Mouse (Mus musculus) thymus, adult 2 months (tissue): ENCODE measurements around the gene Lpar1. TPM values are rescaled to one million over a fixed set of nuclear protein-coding genes. Genes with fewer than 3 reads are reported as not detected.

Experiments used
- DNase-seq: peaks from one replicate; pipeline ENCODE4 v3.0.0; 2021
- H3K27ac ChIP-seq: fragments of 200-500 bp; 2 replicates; pipeline ENCODE4 v1.5.1; 2012; ENCODE audit warnings: low read length, control low read depth; ENCODE audit not compliant: control insufficient read depth, insufficient read depth
- H3K27me3 ChIP-seq: fragments of 200-500 bp; 2 replicates; pipeline ENCODE4 v1.6.1; 2012; ENCODE audit warnings: mild to moderate bottlenecking, low read length, moderate library complexity, mixed read lengths; ENCODE audit not compliant: control insufficient read depth, insufficient read depth
- H3K36me3 ChIP-seq: fragments of 200-500 bp; 2 replicates; pipeline ENCODE4 v1.6.1; 2012; ENCODE audit warnings: mild to moderate bottlenecking, low read length, moderate library complexity; ENCODE audit not compliant: control insufficient read depth, insufficient read depth
- H3K4me1 ChIP-seq: fragments of 200-500 bp; replicated peaks from 2 replicates; pipeline ENCODE4 v1.6.1; 2012; ENCODE audit warnings: low read length; ENCODE audit not compliant: control insufficient read depth, insufficient read depth
- H3K4me3 ChIP-seq: fragments of 200-500 bp; 2 replicates; pipeline ENCODE4 v1.5.1; 2012; ENCODE audit warnings: mild to moderate bottlenecking, low read length, control low read depth, moderate library complexity; ENCODE audit not compliant: control insufficient read depth, insufficient read depth
- CTCF ChIP-seq: fragments of 200-500 bp; IDR thresholded peaks from 2 replicates; pipeline ENCODE4 v1.5.1; 2012; ENCODE audit warnings: mild to moderate bottlenecking, control low read depth, low read length, moderate library complexity, borderline replicate concordance; ENCODE audit not compliant: control insufficient read depth, poor library complexity, insufficient read depth; ENCODE audit errors: extremely low read depth
- POLR2A ChIP-seq: fragments of 200-500 bp; IDR thresholded peaks from 2 replicates; pipeline ENCODE4 v1.6.1; 2012; ENCODE audit warnings: mild to moderate bottlenecking, low read length, control low read depth, moderate library complexity; ENCODE audit not compliant: control insufficient read depth, poor library complexity, insufficient read depth; ENCODE audit errors: extremely low read depth
- WGBS: fragments of 180-500 bp; shearing (Covaris S2); methylation state at CpG from one replicate; pipeline ENCODE4 v1.1.7; 2018; 5-methylcytosine and 5-hydroxymethylcytosine counted together
- polyA plus RNA-seq: library from polyadenylated mRNA; depleted of rRNA; stranded (reverse); fragments of >200 nt; gene quantifications from 2 replicates; pipeline ENCODE4 v1.2.3, GENCODE M21; 2012

Gene Lpar1
- polyA plus RNA-seq, 1 experiment: 16.6 TPM

- WGBS: 81% methylated on average over 3 of the region's 3 CpGs
- Histone ChIP-seq H3K36me3 (no peaks in the 10 kb centered on the region), H3K27ac (no peak overlapping the region), H3K27me3 (no peaks in the 10 kb centered on the region), H3K4me1 (no peaks in the 10 kb centered on the region), H3K4me3 (no peak overlapping the region)
- TF ChIP-seq POLR2A: no peak
- DNase-seq: no peak
Measured at GRCm38 (mm10) chr4:58530279-58530678, 23.4 kb downstream of the Lpar1 start.

- TF ChIP-seq CTCF: no peak
- no peak for TF ChIP-seq POLR2A
- no peak overlapping the region for H3K27ac ChIP-seq
- DNase-seq: no peak
- H3K36me3 ChIP-seq: no peaks in the 10 kb centered on the region
- no peak overlapping the region for H3K4me3 ChIP-seq
- WGBS: 92% methylated on average over 3 of the region's 3 CpGs
- H3K4me1 ChIP-seq: no peaks in the 10 kb centered on the region
- H3K27me3 ChIP-seq: no peaks in the 10 kb centered on the region
Measured at GRCm38 (mm10) chr4:58527852-58528251, 25.8 kb downstream of the Lpar1 start.

GRCm38 (mm10) chr4:58521137-58521536 lies 32.6 kb downstream of the Lpar1 start:
- Histone ChIP-seq H3K36me3 (no peaks in the 10 kb centered on the region), H3K27ac (no peak overlapping the region), H3K4me3 (no peak overlapping the region), H3K4me1 (no peaks in the 10 kb centered on the region), H3K27me3 (no peaks in the 10 kb centered on the region)
- DNase-seq: no peak
- no peak for TF ChIP-seq CTCF
- no peak for TF ChIP-seq POLR2A
- WGBS: 96% methylated on average over 8 of the region's 8 CpGs

- WGBS: 84% methylated on average over 5 of the region's 5 CpGs
- Histone ChIP-seq H3K4me3 (no peak overlapping the region), H3K27ac (no peak overlapping the region), H3K27me3 (no peaks in the 10 kb centered on the region), H3K36me3 (no peaks in the 10 kb centered on the region), H3K4me1 (no peaks in the 10 kb centered on the region)
- DNase-seq: no peak
- TF ChIP-seq POLR2A (no peak), CTCF (no peak)
Measured at GRCm38 (mm10) chr4:58520531-58520930, 33.2 kb downstream of the Lpar1 start.

GRCm38 (mm10) chr4:58519891-58520290 lies 33.8 kb downstream of the Lpar1 start:
- WGBS: 93% methylated on average over 4 of the region's 4 CpGs
- TF ChIP-seq POLR2A (no peak), CTCF (no peak)
- no peaks in the 10 kb centered on the region for H3K4me1 ChIP-seq
- H3K27me3 ChIP-seq: no peaks in the 10 kb centered on the region
- H3K27ac ChIP-seq: no peak overlapping the region
- DNase-seq: no peak
- no peaks in the 10 kb centered on the region for H3K36me3 ChIP-seq
- H3K4me3 ChIP-seq: no peak overlapping the region

- 89% methylated on average over 9 of the region's 9 CpGs for WGBS
- Histone ChIP-seq H3K27ac (no peak overlapping the region), H3K4me1 (no peaks in the 10 kb centered on the region), H3K4me3 (no peak overlapping the region), H3K27me3 (no peaks in the 10 kb centered on the region), H3K36me3 (no peaks in the 10 kb centered on the region)
- DNase-seq: no peak
- TF ChIP-seq CTCF (no peak), POLR2A (no peak)
Measured at GRCm38 (mm10) chr4:58518215-58518988, 35.3 kb downstream of the Lpar1 start.

GRCm38 (mm10) chr4:58516810-58517209 lies 36.9 kb downstream of the Lpar1 start:
- no peaks in the 10 kb centered on the region for H3K36me3 ChIP-seq
- H3K27ac ChIP-seq: no peak overlapping the region
- H3K4me3 ChIP-seq: no peak overlapping the region
- H3K27me3 ChIP-seq: no peaks in the 10 kb centered on the region
- WGBS: 81% methylated on average over 3 of the region's 3 CpGs
- TF ChIP-seq CTCF (no peak), POLR2A (no peak)
- no peak for DNase-seq
- no peaks in the 10 kb centered on the region for H3K4me1 ChIP-seq

- no peak overlapping the region for H3K27ac ChIP-seq
- H3K4me3 ChIP-seq: no peak overlapping the region
- DNase-seq: no peak
- no peaks in the 10 kb centered on the region for H3K36me3 ChIP-seq
- TF ChIP-seq POLR2A (no peak), CTCF (no peak)
- no peaks in the 10 kb centered on the region for H3K27me3 ChIP-seq
- WGBS: 81% methylated on average over 5 of the region's 5 CpGs
- no peaks in the 10 kb centered on the region for H3K4me1 ChIP-seq
Measured at GRCm38 (mm10) chr4:58516221-58516620, 37.5 kb downstream of the Lpar1 start.
